Mouse (Mus musculus) megakaryocyte-erythroid progenitor cell, adult 5-6 weeks (primary cell): ENCODE data around the gene Dapk1. TPM values are rescaled to one million over a fixed set of nuclear protein-coding genes. Genes with fewer than 3 reads are reported as not detected.

ENCODE experiments used
- ATAC-seq: replicated peaks from 2 replicates; pipeline ENCODE4 v1.8.0; 2016; ENCODE audit warnings: mild to moderate bottlenecking, inconsistent platforms; ENCODE audit not compliant: severe bottlenecking, poor library complexity, low FRiP score, low TSS enrichment
- total RNA-seq, 2 experiments: library from RNA; stranded (forward) in 1 of 2; stranded (reverse) in 1 of 2; fragments of 200-1000, 215-1000 nt in 1 of 2; fragments of >200 nt in 1 of 2; fragmentation: Nextera tagmentation in 1 of 2; gene quantifications; 2 replicates each; pipeline ENCODE4 v1.2.3; 2014 to 2017

Dapk1 gene
- total RNA-seq, 2 experiments from 2014 or later, result 8.2 to 13.9 TPM

GRCm38 (mm10) chr13:60728276-60729054 lies 126.7 kb downstream of the Dapk1 start:
- ATAC-seq, result no peak

- ATAC-seq, result no peak
These were observed 127.3 kb downstream of the Dapk1 start for GRCm38 (mm10) chr13:60729055-60729402.

- no peak for ATAC-seq
These were observed 128.8 kb downstream of the Dapk1 start for GRCm38 (mm10) chr13:60730587-60730986.

- no peak for ATAC-seq
These were observed 129.3 kb downstream of the Dapk1 start for GRCm38 (mm10) chr13:60731001-60731400.

GRCm38 (mm10) chr13:60735306-60735705 lies 133.6 kb downstream of the Dapk1 start:
- no peak for ATAC-seq

- ATAC-seq, result no peak
These were observed 134.8 kb downstream of the Dapk1 start for GRCm38 (mm10) chr13:60736421-60737105.

GRCm38 (mm10) chr13:60737632-60738324 lies 136.0 kb downstream of the Dapk1 start:
- ATAC-seq, result peak; percentile 82

- peak; percentile 65 for ATAC-seq
These were observed 136.7 kb downstream of the Dapk1 start for GRCm38 (mm10) chr13:60738429-60738828.

- ATAC-seq, result no peak
These were observed 138.5 kb downstream of the Dapk1 start for GRCm38 (mm10) chr13:60740248-60740647.

- no peak for ATAC-seq
These were observed 140.9 kb downstream of the Dapk1 start for GRCm38 (mm10) chr13:60742611-60743010.

GRCm38 (mm10) chr13:60743381-60744077 lies 141.8 kb downstream of the Dapk1 start:
- peak; percentile 66 for ATAC-seq

- peak; percentile 32 for ATAC-seq
These were observed 142.3 kb downstream of the Dapk1 start for GRCm38 (mm10) chr13:60744078-60744460.

GRCm38 (mm10) chr13:60744736-60745135 lies 143.0 kb downstream of the Dapk1 start:
- no peak for ATAC-seq

- peak; percentile 19; the same call in 1 of the 2 replicates for ATAC-seq
These were observed 143.6 kb downstream of the Dapk1 start for GRCm38 (mm10) chr13:60745358-60745757.

- ATAC-seq, result no peak
These were observed 144.5 kb downstream of the Dapk1 start for GRCm38 (mm10) chr13:60746271-60746670.

- ATAC-seq, result no peak
These were observed 145.5 kb downstream of the Dapk1 start for GRCm38 (mm10) chr13:60747201-60747600.

GRCm38 (mm10) chr13:60748556-60748955 lies 146.8 kb downstream of the Dapk1 start:
- ATAC-seq, result no peak

- ATAC-seq, result no peak
These were observed 149.2 kb downstream of the Dapk1 start for GRCm38 (mm10) chr13:60750930-60751329.

- ATAC-seq, result no peak
These were observed 151.5 kb downstream of the Dapk1 start for GRCm38 (mm10) chr13:60753216-60753615.

GRCm38 (mm10) chr13:60755251-60755650 lies 153.5 kb downstream of the Dapk1 start:
- no peak for ATAC-seq
